Mouse (Mus musculus) gastrocnemius, postnatal 36 days (tissue): ENCODE data around the gene Baz2b. TPM values are rescaled to one million over a fixed set of nuclear protein-coding genes. Genes with fewer than 3 reads are reported as not detected.

Experiments used
- DNase-seq, 2 experiments: peaks; one replicate each; pipeline ENCODE4 v3.0.0; 2022
- intact Hi-C: fragments of 180-260 bp; cut with DNase I; formaldehyde crosslinking; loops from one replicate; pipeline ENCODE4 v1.15.1; 2025
- total RNA-seq, 2 experiments: library from RNA; stranded (reverse); gene quantifications; 2 replicates each; pipeline ENCODE4 v1.2.3; 2021

The Baz2b gene
- total RNA-seq, 2 experiments from 2014 or later, result 30.7 to 31.9 TPM

- intact Hi-C loops, result no loop called here
- no peak for DNase-seq
These were observed 138.7 kb downstream of the Baz2b start for GRCm38 (mm10) chr2:60070938-60071337.

GRCm38 (mm10) chr2:60068468-60068867 lies 141.2 kb downstream of the Baz2b start:
- DNase-seq, result no peak
- intact Hi-C loops, result no loop called here

- no peak for DNase-seq
- intact Hi-C loops, result no loop called here
These were observed 144.2 kb downstream of the Baz2b start for GRCm38 (mm10) chr2:60065415-60065814.

- DNase-seq, result no peak
- intact Hi-C loops, result no loop called here
These were observed 149.4 kb downstream of the Baz2b start for GRCm38 (mm10) chr2:60060185-60060775.

- intact Hi-C loops, result no loop called here
- no peak for DNase-seq
These were observed 150.3 kb downstream of the Baz2b start for GRCm38 (mm10) chr2:60059300-60059699.

GRCm38 (mm10) chr2:60056043-60056442 lies 153.6 kb downstream of the Baz2b start:
- intact Hi-C loops, result no loop called here

GRCm38 (mm10) chr2:60054808-60055535 lies 154.7 kb downstream of the Baz2b start:
- no peak for DNase-seq
- intact Hi-C loops, result no loop called here

More at GRCm38 (mm10) chr2:60056043-60056442, 153.6 kb downstream of the Baz2b start:
- DNase-seq, result no peak

- no peak for DNase-seq
- intact Hi-C loops, result no loop called here
These were observed 156.2 kb downstream of the Baz2b start for GRCm38 (mm10) chr2:60053222-60054010.

GRCm38 (mm10) chr2:60050667-60051460 lies 158.8 kb downstream of the Baz2b start:
- no peak for DNase-seq
- intact Hi-C loops, result no loop called here

GRCm38 (mm10) chr2:60049889-60050288 lies 159.8 kb downstream of the Baz2b start:
- intact Hi-C loops, result loop anchor here (5.0 to 10.0 kb wide), 2 partner anchors 67 to 155 kb away; partner anchors contain the start of genes Baz2b and March7
- no peak for DNase-seq

GRCm38 (mm10) chr2:60049351-60049750 lies 160.3 kb downstream of the Baz2b start:
- intact Hi-C loops, result loop anchor here (5.0 to 10.0 kb wide), 2 partner anchors 68 to 155 kb away; partner anchors contain the start of genes Baz2b and March7
- DNase-seq, result no peak

- no peak for DNase-seq
- intact Hi-C loops, result loop anchor here (5.0 to 10.0 kb wide), 2 partner anchors 71 to 159 kb away; partner anchors contain the start of genes Baz2b and March7
These were observed 163.6 kb downstream of the Baz2b start for GRCm38 (mm10) chr2:60045995-60046394.

GRCm38 (mm10) chr2:60044988-60045387 lies 164.7 kb downstream of the Baz2b start:
- DNase-seq, result no peak
- intact Hi-C loops, result loop anchor here (5.0 to 10.0 kb wide), 2 partner anchors 72 to 160 kb away; partner anchors contain the start of genes Baz2b and March7

- DNase-seq, result no peak
- intact Hi-C loops, result loop anchor here (10.0 kb wide), 1 partner anchor 160 kb away; the partner anchor contains the start of genes Baz2b and March7
These were observed 165.1 kb downstream of the Baz2b start for GRCm38 (mm10) chr2:60044540-60044939.

GRCm38 (mm10) chr2:60042699-60043098 lies 166.9 kb downstream of the Baz2b start:
- intact Hi-C loops, result loop anchor here (10.0 kb wide), 1 partner anchor 162 kb away; the partner anchor contains the start of genes Baz2b and March7
- DNase-seq, result no peak

- DNase-seq, result no peak
- intact Hi-C loops, result loop anchor here (10.0 kb wide), 1 partner anchor 163 kb away; the partner anchor contains the start of genes Baz2b and March7
These were observed 168.0 kb downstream of the Baz2b start for GRCm38 (mm10) chr2:60041485-60042274.

GRCm38 (mm10) chr2:60040162-60040561 lies 169.5 kb downstream of the Baz2b start:
- DNase-seq, result no peak
- intact Hi-C loops, result loop anchor here (10.0 kb wide), 1 partner anchor 165 kb away; the partner anchor contains the start of genes Baz2b and March7

GRCm38 (mm10) chr2:60037011-60037551 lies 172.6 kb downstream of the Baz2b start:
- DNase-seq, result no peak
- intact Hi-C loops, result loop anchor here (5.0 kb wide), 1 partner anchor 90 kb away; no protein-coding TSS in a partner anchor
